Mouse (Mus musculus) cerebellum, adult 2 months (tissue): Measurements from ENCODE around the gene Cmas.

Experiments
- CTCF ChIP-seq: fragments of 200-500 bp; IDR thresholded peaks from 2 replicates; pipeline ENCODE4 v1.5.1; 2011; ENCODE audit warnings: low read depth, mild to moderate bottlenecking, control low read depth, low read length, moderate library complexity, borderline replicate concordance; ENCODE audit not compliant: insufficient read depth
- POLR2A ChIP-seq: fragments of 200-500 bp; IDR thresholded peaks from 2 replicates; pipeline ENCODE4 v1.6.1; 2011; ENCODE audit warnings: low read length, control low read depth, borderline replicate concordance; ENCODE audit not compliant: insufficient read depth

- TF ChIP-seq CTCF (no peak), POLR2A (no peak)
Observed at GRCm38 (mm10) chr6:142741763-142742162, 14.7 kb upstream of the Cmas start.
